Mouse (Mus musculus) heart, embryonic 16.5 days (tissue): ENCODE results near the gene Litaf. TPM values are rescaled to one million over a fixed set of nuclear protein-coding genes. Genes with fewer than 3 reads are reported as not detected.
"Not testable (repeated sequence)": the region's sequence is repeated elsewhere in the genome, so short reads cannot be mapped to it uniquely, and the experiment has no call there.

Experiments used
- ATAC-seq: fragments of 200-750 bp; cut with Nextera tagmentation; replicated peaks from 2 replicates; pipeline ENCODE4 v1.8.0; 2017; ENCODE audit warnings: moderate number of reproducible peaks; ENCODE audit not compliant: insufficient read depth, low FRiP score; ENCODE audit errors: extremely low read depth
- H3K27ac ChIP-seq: fragments of 300-500 bp; sonication (generic); 2 replicates; pipeline ENCODE4 v1.5.1; 2014; ENCODE audit warnings: mild to moderate bottlenecking, low read length, control low read depth, moderate library complexity
- H3K27me3 ChIP-seq: fragments of 300-500 bp; sonication (generic); 2 replicates; pipeline ENCODE4 v1.6.1; 2014; ENCODE audit warnings: low read length, mixed read lengths; ENCODE audit not compliant: control insufficient read depth, insufficient read depth
- H3K36me3 ChIP-seq: fragments of 300-500 bp; sonication (generic); 2 replicates; pipeline ENCODE4 v1.6.1; 2014; ENCODE audit not compliant: control insufficient read depth, insufficient read depth
- H3K4me1 ChIP-seq: fragments of 300-500 bp; sonication (generic); 2 replicates; pipeline ENCODE4 v1.6.1; 2014; ENCODE audit warnings: low read length, mixed read lengths; ENCODE audit not compliant: control insufficient read depth, insufficient read depth
- H3K4me2 ChIP-seq: fragments of 300-500 bp; sonication (generic); 2 replicates; pipeline ENCODE4 v1.6.1; 2014; ENCODE audit warnings: low read depth, mild to moderate bottlenecking, control low read depth, low read length
- H3K4me3 ChIP-seq: fragments of 300-500 bp; sonication (generic); 2 replicates; pipeline ENCODE4 v1.5.1; 2014; ENCODE audit warnings: mild to moderate bottlenecking, control low read depth, low read length
- H3K9ac ChIP-seq: fragments of 300-500 bp; sonication (generic); 2 replicates; pipeline ENCODE4 v1.6.1; 2014; ENCODE audit warnings: low read length, control low read depth
- H3K9me3 ChIP-seq: fragments of 300-500 bp; sonication (generic); replicated peaks from 2 replicates; pipeline ENCODE4 v1.6.1; 2016; ENCODE audit warnings: low read length; ENCODE audit not compliant: control insufficient read depth
- WGBS: fragments of 180-500 bp; shearing (Covaris S2); extraction: QIAGEN DNeasy Blood & Tissue Kit; methylation state at CpG from one replicate; pipeline ENCODE4 v1.1.7; 2014; 5-methylcytosine and 5-hydroxymethylcytosine counted together
- polyA plus RNA-seq: library from polyadenylated mRNA; unstranded; fragments of >200 nt; fragmentation: Nextera tagmentation; extraction: Ambion mirVana; gene quantifications from 2 replicates; pipeline ENCODE4 v1.2.1, GENCODE M21; 2015

Gene Litaf
- polyA plus RNA-seq, 1 experiment from 2014 or later = 78.7 TPM

- H3K9ac ChIP-seq = no peak overlapping the region
- H3K4me1 ChIP-seq = peaks cover 20% of the 10 kb centered on the region
- H3K36me3 ChIP-seq = no peaks in the 10 kb centered on the region
- H3K9me3 ChIP-seq = no peaks in the 10 kb centered on the region
- H3K27me3 ChIP-seq = no peaks in the 10 kb centered on the region
- WGBS = 57% methylated on average over 11 of the region's 11 CpGs
- ATAC-seq = no peak
- H3K4me3 ChIP-seq = no peak overlapping the region
- no peak overlapping the region for H3K4me2 ChIP-seq
- H3K27ac ChIP-seq = peak overlapping the region; percentile 74
Measured at GRCm38 (mm10) chr16:10979064-10979803, 86.7 kb downstream of the Litaf start.

GRCm38 (mm10) chr16:10977877-10978276 is 88.1 kb downstream of the Litaf start:
- WGBS = 88% methylated on average over 9 of the region's 9 CpGs
- Histone ChIP-seq H3K4me1 (peaks cover 20% of the 10 kb centered on the region), H3K27ac (no peak overlapping the region), H3K36me3 (no peaks in the 10 kb centered on the region), H3K4me2 (no peak overlapping the region), H3K9me3 (no peaks in the 10 kb centered on the region), H3K27me3 (no peaks in the 10 kb centered on the region), H3K9ac (no peak overlapping the region), H3K4me3 (no peak overlapping the region)
- ATAC-seq = no peak

GRCm38 (mm10) chr16:10976202-10976631 is 89.7 kb downstream of the Litaf start:
- H3K4me2 ChIP-seq = no peak overlapping the region
- no peaks in the 10 kb centered on the region for H3K9me3 ChIP-seq
- no peaks in the 10 kb centered on the region for H3K36me3 ChIP-seq
- no peaks in the 10 kb centered on the region for H3K27me3 ChIP-seq
- H3K4me3 ChIP-seq = no peak overlapping the region
- peak overlapping the region; percentile 41; the same call in 1 of the 2 replicates for H3K27ac ChIP-seq
- no peak overlapping the region for H3K9ac ChIP-seq
- H3K4me1 ChIP-seq = peaks cover 20% of the 10 kb centered on the region
- WGBS = 36% methylated on average over 11 of the region's 11 CpGs
- no peak for ATAC-seq

GRCm38 (mm10) chr16:10974939-10975338 is 91.0 kb downstream of the Litaf start:
- Histone ChIP-seq H3K27ac (no peak overlapping the region), H3K9ac (no peak overlapping the region), H3K27me3 (no peaks in the 10 kb centered on the region), H3K4me1 (peaks cover 20% of the 10 kb centered on the region), H3K36me3 (no peaks in the 10 kb centered on the region), H3K4me3 (no peak overlapping the region), H3K9me3 (no peaks in the 10 kb centered on the region), H3K4me2 (no peak overlapping the region)
- WGBS = 72% methylated on average over 5 of the region's 5 CpGs
- no peak for ATAC-seq

GRCm38 (mm10) chr16:10974037-10974446 is 91.9 kb downstream of the Litaf start:
- WGBS = 53% methylated on average over 3 of the region's 3 CpGs
- ATAC-seq = no peak
- Histone ChIP-seq H3K4me2 (no peak overlapping the region), H3K36me3 (no peaks in the 10 kb centered on the region), H3K4me3 (no peak overlapping the region), H3K9me3 (no peaks in the 10 kb centered on the region), H3K4me1 (peaks cover 11% of the 10 kb centered on the region), H3K27ac (no peak overlapping the region), H3K27me3 (no peaks in the 10 kb centered on the region), H3K9ac (no peak overlapping the region)

GRCm38 (mm10) chr16:10972259-10972658 is 93.7 kb downstream of the Litaf start:
- H3K4me3 ChIP-seq = no peak overlapping the region
- no peak overlapping the region for H3K9ac ChIP-seq
- H3K4me2 ChIP-seq = no peak overlapping the region
- no peak for ATAC-seq
- no peak overlapping the region for H3K27ac ChIP-seq
- 61% methylated on average over 6 of the region's 6 CpGs for WGBS
- no peaks in the 10 kb centered on the region for H3K36me3 ChIP-seq
- no peaks in the 10 kb centered on the region for H3K27me3 ChIP-seq
- peaks cover 14% of the 10 kb centered on the region for H3K4me1 ChIP-seq
- no peaks in the 10 kb centered on the region for H3K9me3 ChIP-seq

GRCm38 (mm10) chr16:10969944-10970343 is 96.0 kb downstream of the Litaf start:
- 0 out of 2 replicates have a peak, but pooled peaks cover 11% of the 10 kb centered on the region for H3K36me3 ChIP-seq
- WGBS = 79% methylated on average over 1 of the region's 1 CpGs

GRCm38 (mm10) chr16:10969342-10969741 is 96.6 kb downstream of the Litaf start:
- no peaks in the 10 kb centered on the region for H3K27me3 ChIP-seq
- peak; percentile 33; the same call in 1 of the 2 replicates for ATAC-seq
- H3K36me3 ChIP-seq = peaks cover 11% of the 10 kb centered on the region; the same call in 1 of the 2 replicates
- H3K9ac ChIP-seq = no peak overlapping the region
- 0 out of 2 replicates have a peak, but pooled peaks cover 3% of the 10 kb centered on the region for H3K4me1 ChIP-seq
- H3K4me2 ChIP-seq = no peak overlapping the region
- no peak overlapping the region for H3K27ac ChIP-seq
- 66% methylated on average over 5 of the region's 5 CpGs for WGBS
- H3K4me3 ChIP-seq = no peak overlapping the region
- no peaks in the 10 kb centered on the region for H3K9me3 ChIP-seq

More at GRCm38 (mm10) chr16:10969944-10970343, 96.0 kb downstream of the Litaf start:
- ATAC-seq, H3K27me3 ChIP-seq, H3K9me3 ChIP-seq, H3K27ac ChIP-seq, H3K4me3 ChIP-seq, H3K9ac ChIP-seq, H3K4me1 ChIP-seq, H3K4me2 ChIP-seq: not testable (repeated sequence)

GRCm38 (mm10) chr16:10968299-10968698 is 97.7 kb downstream of the Litaf start:
- no peak for ATAC-seq
- Histone ChIP-seq H3K9ac (no peak overlapping the region), H3K27me3 (no peaks in the 10 kb centered on the region), H3K4me3 (no peak overlapping the region), H3K27ac (no peak overlapping the region), H3K4me1 (0 out of 2 replicates have a peak, but pooled peaks cover 3% of the 10 kb centered on the region), H3K36me3 (peaks cover 18% of the 10 kb centered on the region; the same call in 1 of the 2 replicates), H3K4me2 (no peak overlapping the region), H3K9me3 (no peaks in the 10 kb centered on the region)
- 78% methylated on average over 4 of the region's 4 CpGs for WGBS
